Mouse (Mus musculus) CD4-positive helper T cell, adult 2 months (primary cell): ENCODE data around the gene Zfp37.
"Not testable (repeated sequence)": the region's sequence is repeated elsewhere in the genome, so short reads cannot be mapped to it uniquely, and the experiment has no call there.

Experiments used
- DNase-seq: peaks from one replicate; pipeline ENCODE4 v3.0.0-alpha.2; 2012; ENCODE audit warnings: low read depth, missing footprints, low spot score

Zfp37 gene

GRCm38 (mm10) chr4:62210035-62210434, 20.8 kb downstream of the Zfp37 start:
- DNase-seq, result no peak

GRCm38 (mm10) chr4:62208696-62209380, 22.0 kb downstream of the Zfp37 start:
- DNase-seq, result no peak

- no peak for DNase-seq
Observed at GRCm38 (mm10) chr4:62207851-62208695, 22.8 kb downstream of the Zfp37 start.

GRCm38 (mm10) chr4:62199923-62200529, 30.8 kb downstream of the Zfp37 start:
- DNase-seq, result no peak

- DNase-seq, result no peak
Observed at GRCm38 (mm10) chr4:62188778-62189177, 42.1 kb downstream of the Zfp37 start.

GRCm38 (mm10) chr4:62177282-62177681, 53.6 kb downstream of the Zfp37 start:
- no peak for DNase-seq

- no peak for DNase-seq
Observed at GRCm38 (mm10) chr4:62174471-62174870, 56.4 kb downstream of the Zfp37 start.

GRCm38 (mm10) chr4:62167636-62168035, 63.2 kb downstream of the Zfp37 start:
- not testable (repeated sequence) for DNase-seq

- DNase-seq, result no peak
Observed at GRCm38 (mm10) chr4:62158401-62158800, 72.4 kb downstream of the Zfp37 start.

GRCm38 (mm10) chr4:62150811-62151210, 80.0 kb downstream of the Zfp37 start, which contains the start of gene Mup21:
Gene Mup21 (minus strand): TSS chr4:62150863.
- no peak for DNase-seq
